Mouse (Mus musculus) right cerebral cortex, postnatal 25 days (tissue): ENCODE results near the gene Prmt8.

Experiments
- DNase-seq: peaks from one replicate; pipeline ENCODE4 v3.0.0; 2022

The Prmt8 gene

GRCm38 (mm10) chr6:127735130-127735981, 33.9 kb downstream of the Prmt8 start:
- no peak for DNase-seq

DNA sequence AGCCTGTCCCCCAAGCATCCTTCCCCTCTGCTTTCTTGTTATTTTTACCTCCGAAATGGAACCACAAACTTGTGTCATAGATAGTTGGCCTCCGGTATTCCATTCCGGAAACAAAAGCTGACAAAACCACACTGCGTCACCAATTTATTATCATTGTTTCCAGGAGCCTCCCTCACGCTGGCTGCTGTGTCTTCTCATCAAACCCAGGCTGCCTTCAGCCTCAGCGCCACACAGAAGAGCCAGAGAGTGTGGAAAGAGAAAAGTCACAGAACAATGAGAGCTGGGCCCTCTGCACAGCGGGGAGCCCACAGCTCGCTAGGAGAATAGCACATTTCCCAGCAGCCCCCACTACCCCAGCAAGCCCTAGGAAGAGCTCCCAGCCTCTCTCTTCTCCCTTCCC, 46.1 kb downstream of the Prmt8 start:
- no peak for DNase-seq

- DNase-seq, result peak; percentile 53
Observed at GRCm38 (mm10) chr6:127719875-127720274, 49.4 kb downstream of the Prmt8 start.

- no peak for DNase-seq
Observed at GRCm38 (mm10) chr6:127717239-127718137, 51.8 kb downstream of the Prmt8 start.

GRCm38 (mm10) chr6:127715428-127715827, 53.8 kb downstream of the Prmt8 start:
- DNase-seq, result no peak

GRCm38 (mm10) chr6:127714906-127715305, 54.4 kb downstream of the Prmt8 start:
- DNase-seq, result no peak

DNA sequence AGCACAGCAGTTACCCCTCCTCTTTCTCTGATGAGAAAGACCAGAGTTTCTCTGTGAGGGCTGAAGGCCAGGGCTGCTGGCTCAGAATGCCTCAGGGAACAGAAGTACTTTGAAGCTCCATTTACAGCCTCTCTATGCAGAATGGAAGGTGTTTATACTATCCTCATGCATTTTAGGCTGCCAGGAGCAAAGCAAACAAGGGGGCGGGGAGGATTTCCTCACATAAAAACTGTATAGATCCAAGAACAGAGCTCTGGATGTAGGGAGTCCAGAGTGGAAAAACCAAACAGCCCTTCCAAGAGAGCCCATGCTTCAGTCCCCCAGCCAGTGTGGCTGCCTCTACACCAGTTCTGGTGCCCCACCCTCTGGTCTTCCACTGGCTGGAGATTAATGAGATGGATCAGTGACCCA, 61.0 kb downstream of the Prmt8 start:
- no peak for DNase-seq

GRCm38 (mm10) chr6:127701036-127701783, 68.1 kb downstream of the Prmt8 start:
- no peak for DNase-seq

- DNase-seq, result no peak
Observed at GRCm38 (mm10) chr6:127693681-127694080, 75.6 kb downstream of the Prmt8 start.

- DNase-seq, result no peak
Observed at GRCm38 (mm10) chr6:127692298-127692697, 77.0 kb downstream of the Prmt8 start.

DNA sequence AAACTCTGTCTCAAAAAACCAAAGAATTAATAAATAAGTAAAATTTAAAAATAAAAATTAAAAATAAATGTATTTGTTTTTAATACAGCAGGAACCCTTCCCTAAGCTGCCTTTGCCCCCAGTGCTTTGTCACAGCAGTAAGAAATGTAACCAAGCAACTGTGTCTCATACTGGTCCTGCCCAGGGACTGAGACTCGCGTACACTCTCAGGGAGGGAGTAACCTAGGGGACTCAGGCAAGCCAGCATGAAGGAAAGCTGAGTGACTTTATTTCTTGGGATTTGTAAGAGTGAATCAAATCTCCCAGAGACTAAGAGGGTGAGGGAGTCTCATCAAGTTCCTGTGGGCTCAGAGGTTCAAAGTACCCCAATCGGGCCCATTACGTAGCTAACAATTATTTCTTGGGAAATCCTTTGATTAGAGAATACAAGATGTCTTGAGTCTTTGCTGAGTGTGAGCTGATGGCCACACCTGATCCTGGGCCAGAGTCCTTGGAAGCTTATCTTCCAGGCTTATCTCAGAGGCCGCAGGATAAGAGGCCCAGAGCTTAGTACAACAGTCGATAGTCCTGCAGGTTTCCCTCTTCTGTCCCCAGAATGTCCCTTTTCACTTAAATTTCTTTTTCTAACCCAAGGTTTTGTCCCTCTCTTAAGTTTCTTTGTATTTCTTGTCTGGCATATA, 82.0 kb downstream of the Prmt8 start:
- no peak for DNase-seq

- no peak for DNase-seq
Observed at GRCm38 (mm10) chr6:127684981-127685380, 84.3 kb downstream of the Prmt8 start.

DNA sequence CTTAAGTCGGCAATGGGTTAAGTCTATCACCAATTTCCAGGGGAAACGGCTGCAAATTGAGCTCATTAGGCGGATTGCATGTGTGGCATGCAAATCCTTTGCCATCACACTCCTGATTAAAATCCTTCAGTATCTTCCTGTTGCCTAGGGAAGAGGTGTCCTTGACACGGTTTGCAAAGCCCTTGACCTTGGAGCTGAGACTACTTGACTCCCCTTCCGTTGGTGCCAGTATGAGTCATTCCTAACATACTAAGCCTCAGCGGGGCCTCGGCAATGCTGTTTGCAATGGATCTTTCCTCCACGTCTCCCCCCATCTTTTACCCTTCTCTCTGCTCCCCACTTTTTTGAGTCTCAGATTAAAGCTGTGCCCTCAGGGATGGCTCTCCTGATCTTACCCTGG, 85.7 kb downstream of the Prmt8 start:
- no peak for DNase-seq

- DNase-seq, result no peak
Observed at GRCm38 (mm10) chr6:127680784-127681183, 88.5 kb downstream of the Prmt8 start.

GRCm38 (mm10) chr6:127678998-127679397, 90.3 kb downstream of the Prmt8 start:
- no peak for DNase-seq

- DNase-seq, result no peak
Observed at GRCm38 (mm10) chr6:127678320-127678719, 91.0 kb downstream of the Prmt8 start.

DNA sequence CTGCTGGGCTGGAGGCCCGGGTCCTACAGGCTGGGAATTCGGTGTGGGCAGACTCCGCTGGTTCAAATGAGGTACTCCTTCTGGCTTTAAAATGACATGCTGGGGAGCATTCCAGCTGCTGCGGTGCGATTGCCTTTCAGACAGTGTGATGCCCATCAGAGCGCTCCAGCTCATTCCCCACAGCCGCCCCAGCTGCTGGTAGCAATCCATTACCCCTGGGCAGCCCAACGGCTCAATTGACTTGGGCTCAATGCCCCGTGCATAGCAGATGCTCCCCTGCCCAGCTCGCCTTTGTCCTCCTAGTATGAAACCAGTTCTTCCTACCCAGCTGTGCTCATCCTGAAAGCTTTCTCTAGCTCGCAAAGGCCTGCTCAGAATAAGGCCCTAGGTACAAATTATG, 92.4 kb downstream of the Prmt8 start:
- DNase-seq, result no peak

- no peak for DNase-seq
Observed at GRCm38 (mm10) chr6:127672071-127672470, 97.2 kb downstream of the Prmt8 start.

GRCm38 (mm10) chr6:127670031-127670430, 99.2 kb downstream of the Prmt8 start:
- DNase-seq, result no peak

GRCm38 (mm10) chr6:127669313-127669712, 100.0 kb downstream of the Prmt8 start:
- no peak for DNase-seq

DNA sequence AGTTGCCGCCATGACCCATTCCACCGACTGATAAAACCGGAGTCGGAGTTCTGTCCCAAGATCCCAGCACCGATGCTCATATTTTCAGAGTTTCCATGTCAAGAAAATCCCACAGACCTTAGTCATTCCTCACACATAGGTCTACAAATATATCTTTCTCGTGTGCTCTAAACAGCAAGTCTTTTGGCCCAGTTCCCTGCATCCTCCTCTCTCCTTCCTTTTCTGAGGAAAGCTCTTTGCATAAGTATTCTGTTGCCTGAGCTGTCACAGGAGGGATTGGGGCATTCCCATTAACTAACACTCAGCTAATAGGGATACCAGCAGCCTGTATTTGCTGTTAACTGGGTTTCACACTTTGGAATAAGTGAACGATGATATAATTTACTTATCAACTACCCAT, 106.0 kb downstream of the Prmt8 start:
- peak; percentile 47 for DNase-seq

GRCm38 (mm10) chr6:127661717-127662292, 107.5 kb downstream of the Prmt8 start:
- DNase-seq, result no peak
